Mouse (Mus musculus) E14TG2a.4 (cell line): Measurements from ENCODE around the gene Stard13.

Experiments
- CTCF ChIP-seq: conservative IDR thresholded peaks from 2 replicates; pipeline ENCODE4 v1.5.1; 2014; ENCODE audit warnings: low read length
- NANOG ChIP-seq: IDR thresholded peaks from 2 replicates; pipeline ENCODE4 v1.6.1; 2014; ENCODE audit warnings: borderline replicate concordance, low read length, mixed read lengths
- POU5F1 ChIP-seq: IDR thresholded peaks from 2 replicates; pipeline ENCODE4 v1.6.1; 2014; ENCODE audit warnings: low read length, borderline replicate concordance

DNA sequence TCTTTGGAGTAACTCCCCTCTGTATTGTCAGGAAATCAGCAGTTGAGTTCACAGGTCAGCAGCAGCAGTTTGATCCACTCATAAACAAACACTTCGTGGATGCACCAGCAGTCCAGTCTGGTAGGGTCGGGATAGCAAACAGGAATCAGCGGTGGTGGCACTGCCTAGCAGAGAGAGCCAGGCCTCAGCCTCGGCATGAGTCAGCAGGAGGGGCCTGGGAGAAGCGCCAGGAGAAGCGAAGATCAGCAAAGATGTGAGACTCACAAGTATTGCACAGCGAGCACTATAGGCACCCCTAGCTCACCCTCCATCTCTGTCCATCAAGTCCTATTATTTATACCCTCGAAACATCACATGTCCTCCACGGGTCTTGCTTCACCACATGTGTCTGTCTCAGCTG lies 5.1 kb upstream of the Stard13 start:
- TF ChIP-seq CTCF, result no peak
- TF ChIP-seq NANOG, result no peak
- no peak for TF ChIP-seq POU5F1
